Mouse (Mus musculus) limb, embryonic 10.5 days (tissue): ENCODE data around the gene Pde1a. TPM values are rescaled to one million over a fixed set of nuclear protein-coding genes. Genes with fewer than 3 reads are reported as not detected.

Experiments
- DNase-seq: peaks from one replicate; pipeline ENCODE4 v3.0.0-alpha.2; 2017; ENCODE audit warnings: low spot score
- H3K27ac ChIP-seq: fragments of 300-500 bp; sonication (generic); 2 replicates; pipeline ENCODE4 v1.5.1; 2016; ENCODE audit warnings: mild to moderate bottlenecking
- H3K27me3 ChIP-seq: fragments of 300-500 bp; sonication (generic); 2 replicates; pipeline ENCODE4 v1.6.1; 2016; ENCODE audit warnings: low read depth, mild to moderate bottlenecking; ENCODE audit not compliant: poor library complexity, severe bottlenecking
- H3K36me3 ChIP-seq: fragments of 300-500 bp; sonication (generic); 2 replicates; pipeline ENCODE4 v1.6.1; 2016; ENCODE audit warnings: mild to moderate bottlenecking, moderate library complexity
- H3K4me1 ChIP-seq: fragments of 300-500 bp; sonication (generic); 2 replicates; pipeline ENCODE4 v1.6.1; 2016
- H3K4me3 ChIP-seq: fragments of 300-500 bp; sonication (generic); 2 replicates; pipeline ENCODE4 v1.5.1; 2016; ENCODE audit warnings: mild to moderate bottlenecking, moderate library complexity
- H3K9me3 ChIP-seq: fragments of 300-500 bp; sonication (generic); replicated peaks from 2 replicates; pipeline ENCODE4 v1.6.1; 2016; ENCODE audit warnings: mild to moderate bottlenecking
- WGBS: fragments of 180-500 bp; shearing (Covaris S2); methylation state at CpG from one replicate; pipeline ENCODE4 v1.1.7; 2016; 5-methylcytosine and 5-hydroxymethylcytosine counted together
- polyA plus RNA-seq: library from polyadenylated mRNA; unstranded; fragments of >200 nt; fragmentation: Nextera tagmentation; extraction: Ambion mirVana; gene quantifications from 2 replicates; pipeline ENCODE4 v1.2.1, GENCODE M21; 2016

Pde1a gene
- polyA plus RNA-seq, 1 experiment from 2014 or later: 0.54 TPM

- Histone ChIP-seq H3K9me3 (no peaks in the 10 kb centered on the region), H3K4me3 (no peak overlapping the region), H3K27ac (no peak overlapping the region), H3K4me1 (peaks cover 2% of the 10 kb centered on the region; the same call in 1 of the 2 replicates), H3K36me3 (no peaks in the 10 kb centered on the region), H3K27me3 (no peaks in the 10 kb centered on the region)
- no peak for DNase-seq
- WGBS: 91% methylated on average over 4 of the region's 4 CpGs
Observed at GRCm38 (mm10) chr2:80079618-80080017, 49.6 kb downstream of the Pde1a start.

- Histone ChIP-seq H3K27ac (no peak overlapping the region), H3K27me3 (no peaks in the 10 kb centered on the region), H3K36me3 (no peaks in the 10 kb centered on the region), H3K9me3 (no peaks in the 10 kb centered on the region), H3K4me3 (no peak overlapping the region), H3K4me1 (peaks cover 7% of the 10 kb centered on the region; the same call in 1 of the 2 replicates)
- no peak for DNase-seq
- WGBS: 87% methylated on average over 4 of the region's 4 CpGs
Observed at GRCm38 (mm10) chr2:80076323-80076722, 52.9 kb downstream of the Pde1a start.

GRCm38 (mm10) chr2:80074531-80074930, 54.7 kb downstream of the Pde1a start:
- Histone ChIP-seq H3K36me3 (no peaks in the 10 kb centered on the region), H3K4me1 (peaks cover 7% of the 10 kb centered on the region; the same call in 1 of the 2 replicates), H3K9me3 (no peaks in the 10 kb centered on the region), H3K4me3 (no peak overlapping the region), H3K27me3 (no peaks in the 10 kb centered on the region), H3K27ac (no peak overlapping the region)
- WGBS: 84% methylated on average over 2 of the region's 2 CpGs
- DNase-seq: no peak

- no peaks in the 10 kb centered on the region for H3K9me3 ChIP-seq
- DNase-seq: no peak
- no peaks in the 10 kb centered on the region for H3K27me3 ChIP-seq
- H3K4me3 ChIP-seq: no peak overlapping the region
- 70% methylated on average over 5 of the region's 5 CpGs for WGBS
- H3K36me3 ChIP-seq: no peaks in the 10 kb centered on the region
- no peak overlapping the region for H3K27ac ChIP-seq
- peaks cover 7% of the 10 kb centered on the region; the same call in 1 of the 2 replicates for H3K4me1 ChIP-seq
Observed at GRCm38 (mm10) chr2:80074046-80074445, 55.2 kb downstream of the Pde1a start.

- H3K27ac ChIP-seq: no peak overlapping the region
- no peaks in the 10 kb centered on the region for H3K9me3 ChIP-seq
- H3K36me3 ChIP-seq: no peaks in the 10 kb centered on the region
- 86% methylated on average over 2 of the region's 2 CpGs for WGBS
- no peak overlapping the region for H3K4me3 ChIP-seq
- H3K4me1 ChIP-seq: peaks cover 7% of the 10 kb centered on the region; the same call in 1 of the 2 replicates
- no peaks in the 10 kb centered on the region for H3K27me3 ChIP-seq
- DNase-seq: no peak
Observed at GRCm38 (mm10) chr2:80073426-80073825, 55.8 kb downstream of the Pde1a start.

- H3K4me3 ChIP-seq: no peak overlapping the region
- peaks cover 7% of the 10 kb centered on the region; the same call in 1 of the 2 replicates for H3K4me1 ChIP-seq
- no peaks in the 10 kb centered on the region for H3K9me3 ChIP-seq
- H3K27ac ChIP-seq: no peak overlapping the region
- 70% methylated on average over 3 of the region's 3 CpGs for WGBS
- no peaks in the 10 kb centered on the region for H3K36me3 ChIP-seq
- no peaks in the 10 kb centered on the region for H3K27me3 ChIP-seq
- no peak for DNase-seq
Observed at GRCm38 (mm10) chr2:80069745-80070144, 59.5 kb downstream of the Pde1a start.

- H3K4me1 ChIP-seq: no peaks in the 10 kb centered on the region
- no peaks in the 10 kb centered on the region for H3K27me3 ChIP-seq
- no peaks in the 10 kb centered on the region for H3K9me3 ChIP-seq
- DNase-seq: no peak
- no peak overlapping the region for H3K27ac ChIP-seq
- H3K36me3 ChIP-seq: no peaks in the 10 kb centered on the region
- no peak overlapping the region for H3K4me3 ChIP-seq
- 75% methylated on average over 4 of the region's 4 CpGs for WGBS
Observed at GRCm38 (mm10) chr2:80066449-80066848, 62.8 kb downstream of the Pde1a start.

GRCm38 (mm10) chr2:80056062-80056461, 73.2 kb downstream of the Pde1a start:
- Histone ChIP-seq H3K4me1 (no peaks in the 10 kb centered on the region), H3K36me3 (no peaks in the 10 kb centered on the region), H3K4me3 (no peak overlapping the region)

GRCm38 (mm10) chr2:80054042-80054441, 75.2 kb downstream of the Pde1a start:
- WGBS: 88% methylated on average over 3 of the region's 3 CpGs
- DNase-seq: no peak
- Histone ChIP-seq H3K4me3 (no peak overlapping the region), H3K27me3 (no peaks in the 10 kb centered on the region), H3K9me3 (no peaks in the 10 kb centered on the region), H3K27ac (no peak overlapping the region), H3K36me3 (no peaks in the 10 kb centered on the region), H3K4me1 (no peaks in the 10 kb centered on the region)

More at GRCm38 (mm10) chr2:80056062-80056461, 73.2 kb downstream of the Pde1a start:
- Histone ChIP-seq H3K27me3 (no peaks in the 10 kb centered on the region), H3K9me3 (no peaks in the 10 kb centered on the region), H3K27ac (no peak overlapping the region)
- no peak for DNase-seq

- 88% methylated on average over 4 of the region's 4 CpGs for WGBS
- H3K27me3 ChIP-seq: no peaks in the 10 kb centered on the region
- no peaks in the 10 kb centered on the region for H3K9me3 ChIP-seq
- no peak overlapping the region for H3K4me3 ChIP-seq
- no peaks in the 10 kb centered on the region for H3K4me1 ChIP-seq
- H3K27ac ChIP-seq: no peak overlapping the region
- no peak for DNase-seq
- no peaks in the 10 kb centered on the region for H3K36me3 ChIP-seq
Observed at GRCm38 (mm10) chr2:80046751-80047513, 82.3 kb downstream of the Pde1a start.

GRCm38 (mm10) chr2:80038642-80039445, 90.4 kb downstream of the Pde1a start:
- WGBS: 70% methylated on average over 10 of the region's 10 CpGs

GRCm38 (mm10) chr2:80037971-80038370, 91.3 kb downstream of the Pde1a start:
- no peak for DNase-seq
- Histone ChIP-seq H3K4me1 (peaks cover 4% of the 10 kb centered on the region; the same call in 1 of the 2 replicates), H3K27me3 (no peaks in the 10 kb centered on the region), H3K9me3 (no peaks in the 10 kb centered on the region), H3K36me3 (no peaks in the 10 kb centered on the region), H3K27ac (no peak overlapping the region), H3K4me3 (no peak overlapping the region)
- 88% methylated on average over 5 of the region's 5 CpGs for WGBS

More at GRCm38 (mm10) chr2:80038642-80039445, 90.4 kb downstream of the Pde1a start:
- Histone ChIP-seq H3K4me3 (no peak overlapping the region), H3K36me3 (no peaks in the 10 kb centered on the region), H3K9me3 (no peaks in the 10 kb centered on the region), H3K4me1 (peaks cover 4% of the 10 kb centered on the region; the same call in 1 of the 2 replicates), H3K27ac (no peak overlapping the region), H3K27me3 (no peaks in the 10 kb centered on the region)
- DNase-seq: no peak

GRCm38 (mm10) chr2:80029051-80029450, 100.2 kb downstream of the Pde1a start:
- Histone ChIP-seq H3K9me3 (no peaks in the 10 kb centered on the region), H3K4me3 (no peak overlapping the region), H3K4me1 (no peaks in the 10 kb centered on the region), H3K27me3 (no peaks in the 10 kb centered on the region), H3K27ac (no peak overlapping the region), H3K36me3 (no peaks in the 10 kb centered on the region)
- DNase-seq: no peak
- WGBS: 65% methylated on average over 2 of the region's 2 CpGs
